Mouse (Mus musculus): Measurements from ENCODE around the gene Dusp11. TPM values are rescaled to one million over a fixed set of nuclear protein-coding genes. Genes with fewer than 3 reads are reported as not detected.
"Not testable (repeated sequence)": the region's sequence is repeated elsewhere in the genome, so short reads cannot be mapped to it uniquely, and the experiment has no call there.

The Dusp11 gene
- 45.0 and 56.1 TPM in 2 replicates for polyA plus RNA-seq (2014; fragmentation: Nextera tagmentation; extraction: Ambion mirVana)

- no peaks in the 10 kb centered on the region for H3K27me3 ChIP-seq (ENCODE audit: control insufficient read depth, insufficient read depth, low read length)
- under 1% methylated on average over 70 of the region's 70 CpGs for WGBS
- H3K4me3 ChIP-seq (ENCODE audit: low read depth, low read length), result peak within 1 kb of the TSS; percentile 82
- no peaks in the 10 kb centered on the region for H3K9me3 ChIP-seq (ENCODE audit: control insufficient read depth, low read length)
- H3K36me3 ChIP-seq (ENCODE audit: control insufficient read depth, insufficient read depth, low read length), result no peaks in the 10 kb centered on the region; the same call in 1 of the 2 replicates
- H3K4me2 ChIP-seq (ENCODE audit: low read depth, low read length, severe bottlenecking), result peak within 1 kb of the TSS; percentile 64
- H3K9ac ChIP-seq (ENCODE audit: low read length), result peak within 1 kb of the TSS; percentile 87
- DNase-seq (ENCODE audit: low spot score) (peak; percentile 95), ATAC-seq (replicated peaks; ENCODE audit: low FRiP score) (peak; percentile 96)
- H3K27ac ChIP-seq (ENCODE audit: low read depth, low read length), result peak within 1 kb of the TSS; percentile 94
- H3K4me1 ChIP-seq (replicated peaks; ENCODE audit: control insufficient read depth, insufficient read depth, low read length), result peaks cover 5% of the 10 kb centered on the region; the same call in 1 of the 2 replicates
Measured at GRCm38 (mm10) chr6:85961101-85962091, at the start of gene Dusp11. TSS of gene Dusp11 (minus strand) at chr6:85961667.

- H3K9me3 ChIP-seq (ENCODE audit: control insufficient read depth, low read length), result no peaks in the 10 kb centered on the region
- no peaks in the 10 kb centered on the region for H3K27me3 ChIP-seq (ENCODE audit: control insufficient read depth, insufficient read depth, low read length)
- no peaks in the 10 kb centered on the region for H3K36me3 ChIP-seq (ENCODE audit: control insufficient read depth, insufficient read depth, low read length)
- H3K4me1 ChIP-seq (replicated peaks; ENCODE audit: control insufficient read depth, insufficient read depth, low read length), result no peaks in the 10 kb centered on the region
- H3K4me2 ChIP-seq (ENCODE audit: low read depth, low read length, severe bottlenecking), result no peak overlapping the region
- 39% methylated on average over 4 of the region's 4 CpGs for WGBS
- ATAC-seq (replicated peaks; ENCODE audit: low FRiP score) (no peak), DNase-seq (ENCODE audit: low spot score) (peak; percentile 64)
- no peak overlapping the region for H3K4me3 ChIP-seq (ENCODE audit: low read depth, low read length)
- H3K9ac ChIP-seq (ENCODE audit: low read length), result no peak overlapping the region
- no peak overlapping the region for H3K27ac ChIP-seq (ENCODE audit: low read depth, low read length)
Measured at GRCm38 (mm10) chr6:86009980-86010379, 48.5 kb upstream of the Dusp11 start.

GRCm38 (mm10) chr6:86004271-86005148 lies 43.0 kb upstream of the Dusp11 start:
- peak; percentile 92 for ATAC-seq (replicated peaks; ENCODE audit: low FRiP score)
- H3K27me3 ChIP-seq (ENCODE audit: control insufficient read depth, insufficient read depth, low read length), result no peaks in the 10 kb centered on the region
- DNase-seq (ENCODE audit: low spot score), result peak; percentile 92
- H3K9ac ChIP-seq (ENCODE audit: low read length), result no peak overlapping the region
- no peaks in the 10 kb centered on the region for H3K4me1 ChIP-seq (replicated peaks; ENCODE audit: control insufficient read depth, insufficient read depth, low read length)
- H3K36me3 ChIP-seq (ENCODE audit: control insufficient read depth, insufficient read depth, low read length), result no peaks in the 10 kb centered on the region
- 0 out of 2 replicates have a peak overlapping the region, but pooled peaks have one; percentile 22 for H3K4me2 ChIP-seq (ENCODE audit: low read depth, low read length, severe bottlenecking)
- 16% methylated on average over 18 of the region's 18 CpGs for WGBS
- no peaks in the 10 kb centered on the region for H3K9me3 ChIP-seq (ENCODE audit: control insufficient read depth, low read length)
- H3K27ac ChIP-seq (ENCODE audit: low read depth, low read length), result no peak overlapping the region
- no peak overlapping the region for H3K4me3 ChIP-seq (ENCODE audit: low read depth, low read length)

GRCm38 (mm10) chr6:86003405-86003925 lies 42.0 kb upstream of the Dusp11 start:
- Histone ChIP-seq H3K4me3 (ENCODE audit: low read depth, low read length) (no peak overlapping the region), H3K9me3 (ENCODE audit: control insufficient read depth, low read length) (no peaks in the 10 kb centered on the region), H3K9ac (ENCODE audit: low read length) (no peak overlapping the region), H3K27ac (ENCODE audit: low read depth, low read length) (no peak overlapping the region), H3K4me1 (replicated peaks; ENCODE audit: control insufficient read depth, insufficient read depth, low read length) (no peaks in the 10 kb centered on the region), H3K27me3 (ENCODE audit: control insufficient read depth, insufficient read depth, low read length) (no peaks in the 10 kb centered on the region), H3K4me2 (ENCODE audit: low read depth, low read length, severe bottlenecking) (no peak overlapping the region), H3K36me3 (ENCODE audit: control insufficient read depth, insufficient read depth, low read length) (no peaks in the 10 kb centered on the region)
- DNase-seq (ENCODE audit: low spot score) (peak; percentile 51), ATAC-seq (replicated peaks; ENCODE audit: low FRiP score) (no peak)
- 76% methylated on average over 18 of the region's 18 CpGs for WGBS

- H3K36me3 ChIP-seq (ENCODE audit: control insufficient read depth, insufficient read depth, low read length); ATAC-seq (replicated peaks; ENCODE audit: low FRiP score); H3K4me3 ChIP-seq (ENCODE audit: low read depth, low read length); H3K27ac ChIP-seq (ENCODE audit: low read depth, low read length); H3K4me1 ChIP-seq (replicated peaks; ENCODE audit: control insufficient read depth, insufficient read depth, low read length); H3K9ac ChIP-seq (ENCODE audit: low read length); H3K27me3 ChIP-seq (ENCODE audit: control insufficient read depth, insufficient read depth, low read length); H3K9me3 ChIP-seq (ENCODE audit: control insufficient read depth, low read length); H3K4me2 ChIP-seq (ENCODE audit: low read depth, low read length, severe bottlenecking): not testable (repeated sequence)
- DNase-seq (ENCODE audit: low spot score), result peak; percentile 13
- WGBS, result 83% methylated on average over 5 of the region's 5 CpGs
Measured at GRCm38 (mm10) chr6:85990774-85991173, 29.3 kb upstream of the Dusp11 start.

- not testable (repeated sequence) for H3K27me3 ChIP-seq (ENCODE audit: control insufficient read depth, insufficient read depth, low read length); H3K4me2 ChIP-seq (ENCODE audit: low read depth, low read length, severe bottlenecking); ATAC-seq (replicated peaks; ENCODE audit: low FRiP score); H3K9ac ChIP-seq (ENCODE audit: low read length); DNase-seq (ENCODE audit: low spot score); H3K4me1 ChIP-seq (replicated peaks; ENCODE audit: control insufficient read depth, insufficient read depth, low read length); H3K27ac ChIP-seq (ENCODE audit: low read depth, low read length); H3K9me3 ChIP-seq (ENCODE audit: control insufficient read depth, low read length); H3K36me3 ChIP-seq (ENCODE audit: control insufficient read depth, insufficient read depth, low read length); H3K4me3 ChIP-seq (ENCODE audit: low read depth, low read length)
- WGBS, result 87% methylated on average over 5 of the region's 5 CpGs
Measured at GRCm38 (mm10) chr6:85989570-85989969, 28.1 kb upstream of the Dusp11 start.

GRCm38 (mm10) chr6:85984351-85984750 lies 22.9 kb upstream of the Dusp11 start:
- no peak for ATAC-seq (replicated peaks; ENCODE audit: low FRiP score)
- no peaks in the 10 kb centered on the region for H3K27me3 ChIP-seq (ENCODE audit: control insufficient read depth, insufficient read depth, low read length)
- H3K36me3 ChIP-seq (ENCODE audit: control insufficient read depth, insufficient read depth, low read length), result no peaks in the 10 kb centered on the region
- H3K4me3 ChIP-seq (ENCODE audit: low read depth, low read length), result no peak overlapping the region
- no peaks in the 10 kb centered on the region for H3K4me1 ChIP-seq (replicated peaks; ENCODE audit: control insufficient read depth, insufficient read depth, low read length)
- no peaks in the 10 kb centered on the region for H3K9me3 ChIP-seq (ENCODE audit: control insufficient read depth, low read length)
- H3K4me2 ChIP-seq (ENCODE audit: low read depth, low read length, severe bottlenecking), result no peak overlapping the region
- H3K27ac ChIP-seq (ENCODE audit: low read depth, low read length), result no peak overlapping the region
- no peak overlapping the region for H3K9ac ChIP-seq (ENCODE audit: low read length)
- WGBS, result 78% methylated on average over 8 of the region's 8 CpGs
- peak; percentile 8 for DNase-seq (ENCODE audit: low spot score)

GRCm38 (mm10) chr6:85978736-85979135 lies 17.3 kb upstream of the Dusp11 start:
- H3K36me3 ChIP-seq (ENCODE audit: control insufficient read depth, insufficient read depth, low read length); ATAC-seq (replicated peaks; ENCODE audit: low FRiP score); H3K4me2 ChIP-seq (ENCODE audit: low read depth, low read length, severe bottlenecking); H3K9ac ChIP-seq (ENCODE audit: low read length); H3K4me1 ChIP-seq (replicated peaks; ENCODE audit: control insufficient read depth, insufficient read depth, low read length); H3K27me3 ChIP-seq (ENCODE audit: control insufficient read depth, insufficient read depth, low read length); H3K4me3 ChIP-seq (ENCODE audit: low read depth, low read length); H3K9me3 ChIP-seq (ENCODE audit: control insufficient read depth, low read length); DNase-seq (ENCODE audit: low spot score); H3K27ac ChIP-seq (ENCODE audit: low read depth, low read length): not testable (repeated sequence)
- WGBS, result 77% methylated on average over 4 of the region's 4 CpGs

Data from forebrain, embryonic 11.5 days (tissue).